Mouse (Mus musculus) erythroblast, embryonic 14.5 days (primary cell): ENCODE measurements around the gene Map1b.

Experiments
- GATA1 ChIP-seq: IDR thresholded peaks from 2 replicates; pipeline ENCODE4 v1.6.1; 2012; ENCODE audit warnings: low read length, inconsistent platforms, mixed read lengths
- TAL1 ChIP-seq: IDR thresholded peaks from 3 replicates; pipeline ENCODE4 v1.6.1; 2012; ENCODE audit warnings: low read length, inconsistent platforms, mixed read lengths

- TF ChIP-seq GATA1 (no peak), TAL1 (no peak)
Observed at GRCm38 (mm10) chr13:99374191-99374590, 142.1 kb downstream of the Map1b start.
